Mouse (Mus musculus) ovary, postnatal 36 days (tissue): ENCODE measurements around the gene Zfp973.
"Not testable (repeated sequence)": the region's sequence is repeated elsewhere in the genome, so short reads cannot be mapped to it uniquely, and the experiment has no call there.

Experiments used
- DNase-seq: peaks from one replicate; pipeline ENCODE4 v3.0.0; 2022; ENCODE audit warnings: low spot score, mixed read lengths

Zfp973 gene

DNA sequence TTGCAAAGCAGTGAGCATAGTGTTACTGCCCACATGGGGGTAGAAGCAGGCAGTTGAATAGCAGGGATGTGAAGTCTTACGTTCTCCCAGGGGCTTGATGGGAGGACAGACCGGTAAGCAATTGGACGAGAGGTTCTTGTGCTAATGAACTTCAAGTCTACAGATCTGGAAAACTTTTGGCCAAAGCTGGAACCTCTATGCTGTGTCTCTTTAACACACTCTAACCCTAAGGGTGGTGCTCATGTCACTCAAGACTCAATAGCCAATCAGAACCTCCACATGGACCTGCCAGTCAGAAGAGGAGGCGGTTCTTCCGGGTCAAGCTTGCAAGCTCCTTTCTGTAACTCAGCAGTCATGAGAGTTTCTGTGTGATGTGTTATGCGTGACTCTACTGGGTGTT is at the start of gene Zfp973:
Zfp973 (plus strand) TSS at position 301 of the 400 bp plus-strand sequence.
- DNase-seq: not testable (repeated sequence)

DNA sequence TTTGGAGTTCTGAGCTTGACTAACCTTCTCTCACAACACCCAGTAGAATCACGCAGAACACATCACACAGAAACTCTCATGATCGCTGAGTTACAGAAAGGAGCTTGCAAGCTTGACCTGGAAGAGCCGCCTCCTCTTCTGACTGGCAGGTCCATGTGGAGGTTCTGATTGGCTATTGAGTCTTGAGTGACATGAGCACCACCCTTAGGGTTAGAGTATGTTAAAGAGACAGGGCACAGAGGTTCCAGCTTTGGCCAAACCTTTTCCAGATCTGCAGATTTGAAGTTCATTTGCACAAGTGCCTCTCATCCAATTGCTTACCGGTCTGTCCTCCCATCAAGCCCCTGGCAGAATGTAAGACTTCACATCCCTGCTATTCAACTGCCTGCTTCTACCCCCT is 34.1 kb upstream of the Zfp973 start, which contains the start of gene Gm14308:
Gm14308 (minus strand) TSS at position 101 of the 400 bp plus-strand sequence.
- not testable (repeated sequence) for DNase-seq

DNA sequence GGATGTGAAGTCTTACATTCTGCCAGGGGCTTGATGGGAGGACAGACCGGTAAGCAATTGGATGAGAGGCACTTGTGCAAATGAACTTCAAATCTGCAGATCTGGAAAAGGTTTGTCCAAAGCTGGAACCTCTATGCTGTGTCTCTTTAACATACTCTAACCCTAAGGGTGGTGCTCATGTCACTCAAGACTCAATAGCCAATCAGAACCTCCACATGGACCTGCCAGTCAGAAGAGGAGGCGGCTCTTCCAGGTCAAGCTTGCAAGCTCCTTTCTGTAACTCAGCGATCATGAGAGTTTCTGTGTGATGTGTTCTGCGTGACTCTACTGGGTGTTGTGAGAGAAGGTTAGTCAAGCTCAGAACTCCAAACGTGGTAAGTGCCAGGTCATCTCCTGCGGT is 37.7 kb downstream of the Zfp973 start, which contains the start of gene Gm14305:
Gm14305 (plus strand) TSS at position 278 of the 400 bp plus-strand sequence.
- peak; percentile 9 for DNase-seq
